Mouse (Mus musculus): ENCODE measurements around the gene Nr2f2. TPM values are rescaled to one million over a fixed set of nuclear protein-coding genes. Genes with fewer than 3 reads are reported as not detected.

Gene Nr2f2
- total RNA-seq (2015) (not detected in 2 replicates), total RNA-seq (2017) (not detected in 2 replicates)

- no peak for ATAC-seq (ENCODE audit: poor library complexity, severe bottlenecking)
Observed at GRCm38 (mm10) chr7:70365941-70366807, at the start of gene Nr2f2. Gene Nr2f2 (minus strand): TSS chr7:70366735.

GRCm38 (mm10) chr7:70414461-70414860 lies 47.9 kb upstream of the Nr2f2 start:
- ATAC-seq (ENCODE audit: poor library complexity, severe bottlenecking), result no peak

- ATAC-seq (ENCODE audit: poor library complexity, severe bottlenecking), result no peak
Observed at GRCm38 (mm10) chr7:70413646-70414045, 47.1 kb upstream of the Nr2f2 start.

DNA sequence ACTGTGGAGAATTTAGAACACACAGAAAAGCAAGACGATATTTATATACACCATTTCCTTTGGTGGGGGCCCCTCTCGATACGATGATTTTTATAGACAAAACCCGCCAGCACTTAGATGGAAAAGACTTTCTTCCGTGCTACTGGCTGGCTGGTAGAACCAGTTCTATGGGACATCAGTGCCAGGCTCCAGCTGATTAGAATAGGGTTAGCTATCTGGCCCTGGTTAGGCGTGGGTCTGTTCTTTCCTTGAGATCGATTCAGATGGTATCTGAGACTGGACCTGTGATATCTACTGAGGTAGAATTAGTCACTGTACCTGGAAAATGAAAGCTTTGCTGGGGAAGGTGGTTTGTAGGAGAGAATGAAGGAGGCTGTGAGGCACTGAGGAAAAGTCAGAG lies 46.4 kb upstream of the Nr2f2 start:
- no peak for ATAC-seq (ENCODE audit: poor library complexity, severe bottlenecking)

DNA sequence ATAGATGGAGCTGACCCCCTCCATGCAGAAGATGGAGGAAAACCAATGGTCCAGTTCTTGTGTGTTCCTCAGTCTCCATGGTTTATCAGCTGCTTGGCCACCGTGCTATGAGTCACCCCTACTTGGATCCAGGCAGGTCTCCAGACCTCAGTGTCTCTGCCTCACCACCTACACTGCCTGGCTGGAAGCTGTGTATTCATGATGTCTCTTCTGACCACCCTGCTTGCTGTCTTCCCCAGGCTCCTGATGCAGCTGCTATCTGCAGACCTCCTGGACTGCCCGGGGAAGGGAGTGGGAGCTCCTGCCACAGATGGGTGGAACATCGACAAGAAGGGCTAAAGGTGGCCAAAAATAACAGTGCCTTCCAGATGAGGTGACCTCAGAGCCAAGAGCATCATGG lies 43.8 kb upstream of the Nr2f2 start:
- no peak for ATAC-seq (ENCODE audit: poor library complexity, severe bottlenecking)

DNA sequence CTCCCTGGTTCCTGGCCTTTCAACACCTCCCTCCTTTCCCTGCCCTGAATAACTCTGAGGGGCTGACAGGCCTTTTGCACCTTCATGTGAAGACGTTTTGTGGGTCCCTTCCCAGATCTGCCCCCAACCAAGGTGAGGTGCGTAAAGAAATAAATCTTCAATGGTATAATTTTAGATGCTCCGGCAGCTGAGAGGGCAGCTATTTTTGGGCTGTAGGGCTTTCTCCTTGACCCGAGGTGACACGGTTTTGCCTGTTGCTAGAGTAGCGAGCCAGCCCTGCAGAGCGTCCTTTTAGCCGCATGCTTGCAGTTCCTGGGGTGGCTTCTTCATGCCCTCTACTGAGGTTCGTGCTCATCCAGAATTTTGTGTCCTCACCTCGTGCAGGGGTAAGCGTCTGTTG lies 43.4 kb upstream of the Nr2f2 start:
- no peak for ATAC-seq (ENCODE audit: poor library complexity, severe bottlenecking)

DNA sequence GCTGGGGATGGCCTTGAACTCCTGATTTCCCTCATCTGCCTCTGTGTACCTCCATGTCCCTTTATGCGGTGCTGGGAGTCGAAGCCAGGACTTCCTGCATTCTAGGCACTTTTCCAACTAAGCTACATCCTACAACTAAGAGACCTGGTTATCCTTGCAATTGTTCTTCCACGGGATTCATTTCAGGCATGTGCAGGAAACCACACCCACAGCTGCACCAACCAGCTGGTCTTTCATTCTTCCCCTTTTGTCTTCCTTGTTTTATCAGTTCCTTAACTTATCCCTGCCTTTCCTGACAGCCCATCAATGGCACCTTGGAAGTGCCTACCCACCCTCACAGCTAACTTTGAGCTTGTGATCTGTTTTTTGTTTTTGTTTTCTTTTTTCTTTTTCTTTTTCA lies 42.3 kb upstream of the Nr2f2 start:
- ATAC-seq (ENCODE audit: poor library complexity, severe bottlenecking), result no peak

- no peak for ATAC-seq (ENCODE audit: poor library complexity, severe bottlenecking)
Observed at GRCm38 (mm10) chr7:70407123-70407522, 40.6 kb upstream of the Nr2f2 start.

DNA sequence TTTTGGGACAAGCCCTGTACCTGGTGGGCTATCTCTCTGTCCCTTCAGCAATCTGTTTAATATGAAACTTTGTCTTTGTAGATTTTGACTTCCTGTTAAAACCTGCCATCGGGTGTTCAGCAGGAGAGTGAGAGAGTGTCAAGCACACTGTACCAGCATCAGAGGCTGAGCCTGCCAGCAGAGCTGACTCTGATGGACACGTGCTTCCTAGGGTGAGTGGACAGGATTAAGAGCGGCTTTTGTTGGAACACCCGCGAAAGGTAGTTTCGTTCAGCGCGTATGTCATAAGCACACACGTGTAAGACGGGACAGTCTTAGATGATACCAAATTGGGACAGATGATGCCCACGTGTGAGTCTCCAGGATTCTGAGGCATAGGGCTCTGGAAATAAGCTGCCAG lies 40.0 kb upstream of the Nr2f2 start:
- no peak for ATAC-seq (ENCODE audit: poor library complexity, severe bottlenecking)

DNA sequence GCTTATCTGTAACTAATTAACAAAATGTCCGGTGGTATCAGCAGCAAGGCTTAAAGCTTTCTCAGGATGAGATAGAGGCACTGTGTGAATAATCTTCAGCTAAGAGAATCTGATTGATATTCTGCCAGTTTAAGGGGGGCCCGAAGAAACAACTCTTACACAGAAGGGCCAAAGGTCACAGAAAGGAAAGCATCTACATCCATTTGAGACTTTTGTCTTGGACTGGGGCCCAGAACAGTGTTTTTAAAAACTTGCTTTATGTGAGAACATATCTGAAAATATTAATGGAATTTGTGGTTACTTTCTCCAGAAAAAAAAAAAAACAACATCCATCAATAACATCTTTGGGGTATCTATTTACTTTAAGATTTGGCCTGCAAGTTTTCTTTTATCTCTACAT lies 38.9 kb upstream of the Nr2f2 start:
- no peak for ATAC-seq (ENCODE audit: poor library complexity, severe bottlenecking)

DNA sequence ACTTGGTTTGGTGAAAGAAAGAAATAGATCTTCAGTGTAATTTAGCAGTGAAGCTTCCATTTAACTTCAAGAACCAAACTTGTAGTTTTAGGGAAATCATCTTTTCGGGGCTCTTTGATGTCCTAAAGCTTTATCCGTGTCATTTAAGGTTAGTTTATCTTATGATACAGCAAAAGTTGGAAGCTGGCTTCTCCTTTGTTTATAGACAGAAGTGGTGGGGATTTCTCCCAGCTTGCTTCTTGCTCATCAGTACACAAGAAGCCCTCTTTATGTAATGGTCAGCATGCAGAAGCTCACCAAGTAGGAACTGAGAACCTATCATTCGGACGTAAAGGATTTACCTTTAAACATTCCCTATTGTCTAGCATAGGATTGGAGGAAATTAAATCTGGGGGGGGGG lies 16.3 kb upstream of the Nr2f2 start:
- no peak for ATAC-seq (ENCODE audit: poor library complexity, severe bottlenecking)

DNA sequence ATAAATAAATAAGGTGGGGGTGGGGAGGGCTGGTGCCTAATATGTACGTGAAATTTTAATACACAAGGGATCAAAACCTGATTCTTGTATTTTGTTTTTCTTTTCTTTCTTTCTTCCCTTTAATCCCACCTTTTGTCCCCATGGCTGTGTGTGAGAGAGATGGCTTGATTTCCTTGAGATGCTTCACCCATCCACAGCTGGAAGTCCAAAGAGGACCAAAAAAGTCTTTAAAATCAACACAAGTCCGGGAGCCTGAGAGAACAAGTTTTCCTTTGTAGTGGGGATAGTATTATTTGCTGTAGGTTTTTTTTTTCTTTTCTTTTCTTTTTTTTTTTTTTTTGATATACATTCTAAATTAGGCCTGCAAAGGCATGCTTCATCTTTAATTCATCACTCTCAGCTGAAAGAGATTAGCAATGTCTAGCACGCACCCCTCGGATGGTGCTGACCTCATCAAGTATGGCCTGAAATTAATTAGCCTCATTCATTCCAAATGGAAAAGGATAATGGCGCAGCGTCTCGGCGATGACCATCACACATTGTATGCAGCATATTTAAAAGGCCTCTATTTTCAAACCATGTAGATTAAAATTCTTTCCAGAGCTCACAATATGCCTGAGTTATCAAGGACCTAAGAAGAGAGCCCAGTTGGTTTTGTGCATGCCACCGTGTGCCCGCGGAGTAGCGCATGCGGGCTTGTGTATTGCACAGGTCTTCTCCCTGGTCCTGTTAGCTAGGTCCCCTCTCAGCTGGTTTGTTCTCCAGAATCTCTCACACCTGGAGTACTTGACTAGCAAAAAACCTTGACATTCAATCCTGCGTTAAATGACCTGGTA lies 15.1 kb upstream of the Nr2f2 start:
- no peak for ATAC-seq (ENCODE audit: poor library complexity, severe bottlenecking)

GRCm38 (mm10) chr7:70380943-70381342 lies 14.4 kb upstream of the Nr2f2 start:
- no peak for ATAC-seq (ENCODE audit: poor library complexity, severe bottlenecking)

DNA sequence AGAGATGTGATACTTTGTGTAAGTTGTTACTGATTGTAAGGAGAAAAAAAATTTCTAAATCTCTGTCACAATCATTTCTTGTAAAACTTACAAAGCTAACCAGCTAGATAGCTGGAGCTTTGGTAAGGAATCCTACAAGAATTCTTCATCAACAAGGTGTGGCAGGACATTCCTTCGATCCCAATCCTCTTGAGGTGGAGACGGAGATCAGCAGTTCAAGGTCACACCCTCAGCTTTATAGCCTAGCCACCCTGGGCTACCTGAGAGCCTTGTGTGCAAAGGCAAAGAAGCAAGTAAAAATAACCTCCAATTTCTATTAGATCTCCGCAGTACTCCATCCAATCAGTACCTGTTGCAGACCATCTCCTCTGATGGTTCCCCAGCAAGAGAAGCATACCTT lies 13.7 kb upstream of the Nr2f2 start:
- no peak for ATAC-seq (ENCODE audit: poor library complexity, severe bottlenecking)

GRCm38 (mm10) chr7:70370552-70371262 lies 4.2 kb upstream of the Nr2f2 start:
- ATAC-seq (ENCODE audit: poor library complexity, severe bottlenecking), result no peak

DNA sequence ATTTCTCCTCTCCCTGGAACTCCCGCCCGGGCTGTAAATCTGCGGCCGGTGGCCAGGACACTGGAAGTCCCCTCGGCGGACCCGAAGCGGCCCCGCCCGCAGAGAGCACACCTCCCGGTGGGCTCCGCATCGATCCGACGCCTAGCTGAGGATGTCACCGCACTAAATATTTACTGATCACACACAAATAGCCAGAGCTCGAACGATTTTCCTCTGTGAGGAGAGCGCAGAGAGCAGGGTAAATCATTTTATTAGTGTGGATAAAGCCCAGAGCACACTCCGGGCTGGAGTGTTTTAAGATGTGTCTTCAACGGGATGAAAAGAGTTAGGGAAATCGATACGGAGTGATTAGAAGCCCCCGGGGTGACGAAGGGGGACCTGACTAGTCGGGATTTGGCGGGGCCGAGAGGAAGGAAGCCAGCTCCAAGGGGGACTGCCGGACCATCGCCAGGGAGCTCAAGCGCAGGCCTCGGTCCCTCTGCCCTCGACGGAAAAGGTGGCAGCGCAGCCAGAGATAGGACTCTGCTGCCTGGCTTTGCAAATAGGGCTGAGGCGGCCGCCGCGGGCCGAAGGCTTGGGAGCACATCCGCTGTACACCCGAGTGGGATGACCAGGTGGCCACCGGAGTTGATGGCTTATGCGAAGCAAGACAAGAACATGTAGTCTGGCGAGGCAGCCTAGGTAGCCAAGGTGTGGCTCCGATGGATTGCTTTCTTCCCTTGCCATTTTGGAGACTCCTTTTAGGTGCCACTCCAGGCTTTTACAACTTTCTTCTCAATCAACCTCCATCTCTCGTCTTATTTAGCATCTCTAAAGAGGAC lies 3.4 kb upstream of the Nr2f2 start:
- no peak for ATAC-seq (ENCODE audit: poor library complexity, severe bottlenecking)

DNA sequence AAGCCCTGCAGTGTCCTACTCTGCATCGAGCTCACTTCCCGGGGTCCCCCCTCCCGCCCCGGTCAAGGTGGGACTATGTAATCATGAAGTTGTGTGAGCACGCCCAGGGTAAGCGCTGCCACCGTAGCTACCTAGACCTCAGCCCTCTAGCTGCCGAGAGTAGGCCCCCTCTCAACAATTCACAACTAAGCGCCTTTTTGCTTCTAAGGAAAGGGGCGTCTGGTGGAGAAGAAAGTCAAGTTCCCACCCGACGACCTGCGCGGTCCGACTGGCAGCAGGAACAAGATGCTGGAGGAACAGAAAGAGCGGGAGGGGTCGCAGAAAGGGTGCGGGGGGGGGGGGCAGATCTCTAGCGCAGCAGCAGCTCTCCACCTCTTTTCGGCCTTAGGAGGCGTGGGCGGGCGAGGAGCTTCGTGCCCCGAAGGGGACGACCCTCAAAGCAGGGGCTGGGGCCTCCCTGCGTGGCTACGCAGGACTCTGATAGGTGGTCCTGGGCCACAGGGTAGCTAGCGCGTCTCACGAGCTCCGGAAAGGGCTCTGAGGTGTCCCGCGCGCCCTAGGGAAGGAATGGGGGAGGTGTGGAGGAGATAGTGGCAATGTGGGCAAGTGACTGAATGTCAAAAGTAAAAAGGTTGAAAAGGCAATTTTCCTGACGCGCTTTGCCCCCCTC lies 2.7 kb upstream of the Nr2f2 start:
- no peak for ATAC-seq (ENCODE audit: poor library complexity, severe bottlenecking)

DNA sequence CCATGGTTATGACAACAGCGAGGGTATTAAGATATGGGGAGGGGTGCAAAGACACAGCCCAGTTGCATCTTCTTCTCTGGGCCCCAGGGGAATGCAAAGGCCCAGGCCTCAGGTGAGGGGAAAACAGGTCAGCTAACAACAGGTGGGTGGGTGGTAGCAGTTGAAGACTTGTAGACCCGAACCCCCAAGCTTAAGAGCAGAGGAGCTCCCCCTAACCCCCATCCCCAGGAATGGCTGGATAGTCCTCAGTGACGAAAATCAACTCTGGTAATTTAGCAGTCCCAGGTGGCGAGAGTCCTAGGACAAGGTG lies 2.2 kb upstream of the Nr2f2 start:
- no peak for ATAC-seq (ENCODE audit: poor library complexity, severe bottlenecking)

GRCm38 (mm10) chr7:70368268-70368655 lies 1.7 kb upstream of the Nr2f2 start:
- ATAC-seq (ENCODE audit: poor library complexity, severe bottlenecking), result no peak

DNA sequence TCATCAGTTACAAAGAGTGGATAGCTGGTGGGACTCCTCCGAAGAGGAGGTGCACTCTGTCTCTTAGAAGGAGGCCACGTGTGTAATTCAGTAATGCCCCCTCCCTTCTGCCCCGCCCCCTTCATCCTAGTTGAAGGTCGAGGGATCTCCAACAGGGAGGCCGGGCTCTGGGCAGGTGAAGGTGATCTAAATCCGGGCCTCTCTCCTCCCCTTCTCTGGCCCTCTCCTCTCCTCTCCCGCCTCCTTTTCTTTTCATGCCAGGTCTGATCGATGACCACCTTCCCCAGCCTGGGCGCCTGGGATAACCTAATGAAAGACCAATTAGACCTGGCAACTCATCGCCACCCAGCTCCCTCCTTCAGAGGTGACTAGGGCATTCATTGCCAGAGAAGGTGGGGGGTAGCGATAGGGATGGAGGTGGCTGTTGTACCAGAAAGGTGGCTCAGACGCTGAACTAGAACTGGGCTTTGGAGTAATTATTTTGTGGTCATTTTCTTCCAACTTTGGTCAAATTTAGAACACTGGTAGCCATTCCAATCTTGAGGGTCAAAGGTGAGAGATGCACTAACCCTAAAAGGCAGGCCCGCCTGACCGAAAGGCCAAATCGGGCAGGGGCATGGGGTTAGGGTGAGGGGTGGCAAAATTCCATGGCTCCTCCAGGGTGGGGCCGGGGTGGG lies 1.2 kb upstream of the Nr2f2 start:
- ATAC-seq (ENCODE audit: poor library complexity, severe bottlenecking), result no peak

Data from megakaryocyte, adult 5-6 weeks (primary cell).